Mouse (Mus musculus) midbrain, embryonic 16.5 days (tissue): Measurements from ENCODE around the gene Dnah14. TPM values are rescaled to one million over a fixed set of nuclear protein-coding genes. Genes with fewer than 3 reads are reported as not detected.

Source experiments
- ATAC-seq: fragments of 200-750 bp; cut with Nextera tagmentation; 2 replicates; pipeline ENCODE4 v1.8.0; 2017; ENCODE audit warnings: moderate TSS enrichment
- H3K27ac ChIP-seq: fragments of 300-500 bp; sonication (generic); 2 replicates; pipeline ENCODE4 v1.5.1; 2014; ENCODE audit warnings: mild to moderate bottlenecking, low read length, mixed read lengths
- H3K27me3 ChIP-seq: fragments of 300-500 bp; sonication (generic); 2 replicates; pipeline ENCODE4 v1.6.1; 2014; ENCODE audit warnings: low read depth, low read length, mixed read lengths; ENCODE audit not compliant: control insufficient read depth, insufficient read depth
- H3K36me3 ChIP-seq: fragments of 300-500 bp; sonication (generic); 2 replicates; pipeline ENCODE4 v1.6.1; 2014; ENCODE audit warnings: mild to moderate bottlenecking, low read length, moderate library complexity, mixed read lengths; ENCODE audit not compliant: control insufficient read depth, insufficient read depth
- H3K4me1 ChIP-seq: fragments of 300-500 bp; sonication (generic); 2 replicates; pipeline ENCODE4 v1.6.1; 2014; ENCODE audit warnings: mild to moderate bottlenecking, low read length, mixed read lengths; ENCODE audit not compliant: control insufficient read depth, insufficient read depth
- H3K4me2 ChIP-seq: fragments of 300-500 bp; sonication (generic); 2 replicates; pipeline ENCODE4 v1.6.1; 2014; ENCODE audit warnings: mild to moderate bottlenecking, low read length, mixed read lengths
- H3K4me3 ChIP-seq: fragments of 300-500 bp; sonication (generic); 2 replicates; pipeline ENCODE4 v1.5.1; 2014; ENCODE audit warnings: low read depth, mild to moderate bottlenecking, low read length, moderate library complexity, mixed read lengths
- H3K9ac ChIP-seq: fragments of 300-500 bp; sonication (generic); 2 replicates; pipeline ENCODE4 v1.6.1; 2014; ENCODE audit warnings: low read depth, low read length, mixed read lengths
- H3K9me3 ChIP-seq: fragments of 300-500 bp; sonication (generic); replicated peaks from 2 replicates; pipeline ENCODE4 v1.6.1; 2014; ENCODE audit warnings: mild to moderate bottlenecking, low read length, mixed read lengths; ENCODE audit not compliant: control insufficient read depth, poor library complexity, severe bottlenecking
- WGBS: fragments of 180-500 bp; shearing (Covaris S2); extraction: QIAGEN DNeasy Blood & Tissue Kit; methylation state at CpG from one replicate; pipeline ENCODE4 v1.1.7; 2014; 5-methylcytosine and 5-hydroxymethylcytosine counted together
- polyA plus RNA-seq: library from polyadenylated mRNA; unstranded; fragments of >200 nt; fragmentation: Nextera tagmentation; extraction: Ambion mirVana; gene quantifications from 2 replicates; pipeline ENCODE4 v1.2.1, GENCODE M21; 2015

The Dnah14 gene
- polyA plus RNA-seq, 1 experiment from 2014 or later = 0.36 TPM

GRCm38 (mm10) chr1:181793541-181793940, 217.2 kb downstream of the Dnah14 start:
- Histone ChIP-seq H3K9me3 (no peaks in the 10 kb centered on the region), H3K4me3 (no peak overlapping the region), H3K27ac (no peak overlapping the region), H3K36me3 (no peaks in the 10 kb centered on the region), H3K9ac (no peak overlapping the region), H3K4me1 (no peaks in the 10 kb centered on the region), H3K4me2 (no peak overlapping the region), H3K27me3 (no peaks in the 10 kb centered on the region)
- 70% methylated on average over 2 of the region's 2 CpGs for WGBS
- no peak for ATAC-seq

DNA sequence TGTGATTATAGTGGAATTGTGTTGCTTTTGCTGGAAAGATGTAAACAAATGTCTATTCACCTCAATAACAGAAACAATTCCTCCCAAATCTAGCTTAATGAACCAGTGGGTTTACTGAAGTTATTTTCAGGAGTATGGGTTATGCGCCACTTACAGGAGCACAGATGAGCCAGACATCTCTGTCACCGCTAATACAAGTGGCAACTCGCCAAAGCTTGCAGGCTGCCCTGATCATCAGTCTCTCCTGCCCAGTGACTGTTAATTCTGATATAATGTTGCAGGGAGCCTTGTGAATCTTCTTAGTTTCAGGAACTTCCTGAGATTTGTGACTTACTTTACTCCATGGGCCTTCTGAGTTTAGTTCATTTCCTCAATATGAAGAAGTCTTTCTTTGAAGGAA, 223.6 kb downstream of the Dnah14 start:
- no peak overlapping the region for H3K4me3 ChIP-seq
- no peak overlapping the region for H3K27ac ChIP-seq
- no peaks in the 10 kb centered on the region for H3K36me3 ChIP-seq
- H3K4me1 ChIP-seq = no peaks in the 10 kb centered on the region
- no peak for ATAC-seq
- no peak overlapping the region for H3K4me2 ChIP-seq
- 91% methylated on average over 3 of the region's 3 CpGs for WGBS
- no peaks in the 10 kb centered on the region for H3K27me3 ChIP-seq
- no peak overlapping the region for H3K9ac ChIP-seq
- no peaks in the 10 kb centered on the region for H3K9me3 ChIP-seq

DNA sequence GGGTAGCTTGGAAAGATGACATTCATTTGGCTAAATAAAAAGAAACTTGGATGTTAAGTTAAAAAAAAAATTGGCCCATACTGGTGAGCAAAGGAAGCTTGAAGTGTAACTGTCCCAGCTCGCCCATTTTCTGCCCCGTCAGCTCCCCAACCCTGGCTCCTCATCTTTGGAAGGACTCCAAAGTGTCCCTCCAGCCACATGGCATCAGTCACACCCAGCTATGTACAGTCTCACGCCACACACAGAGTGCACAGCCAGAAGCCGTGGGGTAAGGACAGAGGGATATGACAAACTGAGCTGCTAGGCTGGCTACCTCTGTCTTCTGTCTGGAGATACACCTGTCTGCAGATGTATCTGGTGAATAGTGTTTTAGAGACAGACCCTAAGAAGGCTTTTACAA, 224.3 kb downstream of the Dnah14 start:
- H3K4me3 ChIP-seq = no peak overlapping the region
- H3K9ac ChIP-seq = no peak overlapping the region
- no peak overlapping the region for H3K4me2 ChIP-seq
- no peaks in the 10 kb centered on the region for H3K27me3 ChIP-seq
- no peak for ATAC-seq
- H3K4me1 ChIP-seq = no peaks in the 10 kb centered on the region
- H3K9me3 ChIP-seq = no peaks in the 10 kb centered on the region
- H3K27ac ChIP-seq = no peak overlapping the region
- 86% methylated on average over 4 of the region's 4 CpGs for WGBS
- H3K36me3 ChIP-seq = no peaks in the 10 kb centered on the region

- H3K4me3 ChIP-seq = no peak overlapping the region
- H3K9ac ChIP-seq = no peak overlapping the region
- no peak overlapping the region for H3K4me2 ChIP-seq
- no peaks in the 10 kb centered on the region for H3K27me3 ChIP-seq
- peaks cover 7% of the 10 kb centered on the region for H3K36me3 ChIP-seq
- 92% methylated on average over 18 of the region's 18 CpGs for WGBS
- no peak overlapping the region for H3K27ac ChIP-seq
- H3K4me1 ChIP-seq = no peaks in the 10 kb centered on the region
- no peaks in the 10 kb centered on the region for H3K9me3 ChIP-seq
- ATAC-seq = no peak
Measured at GRCm38 (mm10) chr1:181811481-181812223, 235.3 kb downstream of the Dnah14 start.

DNA sequence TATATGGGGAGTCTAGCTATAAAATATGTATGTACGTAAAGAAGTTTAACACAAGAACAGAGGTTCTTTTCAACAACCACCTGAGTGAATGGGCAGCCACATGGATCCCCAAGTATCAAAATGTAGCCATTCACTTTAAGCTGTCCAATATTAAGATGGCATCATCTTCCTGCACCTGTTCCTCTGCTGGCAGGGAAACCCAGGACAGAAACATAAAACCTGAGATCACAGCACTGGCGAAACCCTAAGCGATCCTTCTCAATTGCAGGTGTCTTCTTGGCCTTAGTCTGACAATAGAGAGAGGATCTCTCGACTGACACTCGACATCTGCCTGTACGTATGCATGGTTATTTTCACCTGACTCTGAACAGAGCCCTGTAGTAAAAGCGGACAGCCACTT, 250.4 kb downstream of the Dnah14 start:
- 97% methylated on average over 7 of the region's 7 CpGs for WGBS
- no peak for ATAC-seq

GRCm38 (mm10) chr1:181828365-181828764, 252.0 kb downstream of the Dnah14 start:
- WGBS = 99% methylated on average over 5 of the region's 5 CpGs
- Histone ChIP-seq H3K36me3 (peaks cover 46% of the 10 kb centered on the region), H3K4me3 (no peak overlapping the region), H3K27me3 (no peaks in the 10 kb centered on the region), H3K4me1 (no peaks in the 10 kb centered on the region), H3K4me2 (no peak overlapping the region), H3K27ac (no peak overlapping the region), H3K9ac (no peak overlapping the region), H3K9me3 (no peaks in the 10 kb centered on the region)
- ATAC-seq = no peak

More for the DNA sequence above, 250.4 kb downstream of the Dnah14 start:
- no peak overlapping the region for H3K27ac ChIP-seq
- no peak overlapping the region for H3K9ac ChIP-seq
- no peaks in the 10 kb centered on the region for H3K27me3 ChIP-seq
- H3K4me2 ChIP-seq = no peak overlapping the region
- H3K4me1 ChIP-seq = no peaks in the 10 kb centered on the region
- peaks cover 44% of the 10 kb centered on the region for H3K36me3 ChIP-seq
- H3K4me3 ChIP-seq = no peak overlapping the region
- no peaks in the 10 kb centered on the region for H3K9me3 ChIP-seq

DNA sequence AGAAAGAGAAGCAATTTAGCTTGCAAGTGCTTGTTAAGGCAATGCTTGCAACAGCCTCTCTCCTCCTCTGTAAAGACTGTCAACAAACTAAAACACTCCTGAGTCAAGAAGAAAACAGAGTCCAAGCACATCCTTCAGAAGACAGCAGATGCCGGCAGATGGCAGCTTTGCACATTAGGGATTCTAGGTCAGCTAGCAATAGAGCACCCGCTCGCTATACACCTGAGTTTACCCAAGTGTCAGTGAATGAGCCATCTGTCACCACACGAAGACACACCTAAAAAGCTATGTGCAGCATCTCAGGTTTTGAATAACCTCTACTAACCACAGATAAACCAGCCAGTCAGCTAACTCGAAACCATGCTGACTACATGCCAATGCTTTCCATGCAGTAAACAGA, 256.4 kb downstream of the Dnah14 start:
- Histone ChIP-seq H3K36me3 (peaks cover 37% of the 10 kb centered on the region), H3K27me3 (no peaks in the 10 kb centered on the region), H3K4me2 (no peak overlapping the region), H3K27ac (no peak overlapping the region), H3K4me1 (no peaks in the 10 kb centered on the region), H3K9ac (no peak overlapping the region), H3K4me3 (no peak overlapping the region), H3K9me3 (peaks cover 3% of the 10 kb centered on the region; the same call in 1 of the 2 replicates)
- 88% methylated on average over 5 of the region's 5 CpGs for WGBS
- ATAC-seq = no peak

- 85% methylated on average over 6 of the region's 6 CpGs for WGBS
Measured at GRCm38 (mm10) chr1:181833143-181833542, 256.8 kb downstream of the Dnah14 start.

GRCm38 (mm10) chr1:181838111-181838510, 261.8 kb downstream of the Dnah14 start:
- Histone ChIP-seq H3K4me1 (peaks cover 25% of the 10 kb centered on the region), H3K4me3 (no peak overlapping the region), H3K9me3 (peaks cover 3% of the 10 kb centered on the region; the same call in 1 of the 2 replicates), H3K36me3 (peaks cover 16% of the 10 kb centered on the region), H3K9ac (no peak overlapping the region), H3K27ac (no peak overlapping the region), H3K4me2 (no peak overlapping the region), H3K27me3 (no peaks in the 10 kb centered on the region)
- WGBS = 83% methylated on average over 5 of the region's 5 CpGs
- ATAC-seq = no peak

More at GRCm38 (mm10) chr1:181833143-181833542, 256.8 kb downstream of the Dnah14 start:
- Histone ChIP-seq H3K9me3 (peaks cover 3% of the 10 kb centered on the region; the same call in 1 of the 2 replicates), H3K4me1 (0 out of 2 replicates have a peak, but pooled peaks cover 2% of the 10 kb centered on the region), H3K9ac (no peak overlapping the region), H3K4me2 (no peak overlapping the region), H3K4me3 (no peak overlapping the region), H3K27me3 (no peaks in the 10 kb centered on the region), H3K36me3 (peaks cover 33% of the 10 kb centered on the region), H3K27ac (no peak overlapping the region)
- no peak for ATAC-seq
